Mouse (Mus musculus) bone marrow, adult 2 months (tissue): Measurements from ENCODE around the gene Prpf3.
A peak's percentile ranks its signal among the peaks of the same experiment; 100 is the strongest.

Experiments used
- CTCF ChIP-seq: fragments of 200-500 bp; IDR thresholded peaks from 2 replicates; pipeline ENCODE4 v1.5.1; 2011; ENCODE audit warnings: low read length, control low read depth; ENCODE audit not compliant: control insufficient read depth, insufficient read depth
- POLR2A ChIP-seq: fragments of 200-500 bp; IDR thresholded peaks from 2 replicates; pipeline ENCODE4 v1.6.1; 2011; ENCODE audit warnings: low read depth, mild to moderate bottlenecking, control low read depth, low read length, borderline replicate concordance; ENCODE audit not compliant: control insufficient read depth

- TF ChIP-seq CTCF (no peak; the same call in 1 of the 2 replicates), POLR2A (peak; percentile 83; the same call in 1 of the 2 replicates)
These were observed at the start of gene Prpf3 for GRCm38 (mm10) chr3:95855502-95856089.
